Mouse (Mus musculus) hindbrain, embryonic 13.5 days (tissue): ENCODE measurements around the gene Asxl1. TPM values are rescaled to one million over a fixed set of nuclear protein-coding genes. Genes with fewer than 3 reads are reported as not detected.

Experiments used
- ATAC-seq: fragments of 200-750 bp; cut with Nextera tagmentation; 2 replicates; pipeline ENCODE4 v1.8.0; 2017; ENCODE audit warnings: moderate TSS enrichment; ENCODE audit not compliant: low FRiP score
- H3K27ac ChIP-seq: fragments of 300-500 bp; sonication (generic); 2 replicates; pipeline ENCODE4 v1.5.1; 2015; ENCODE audit warnings: inconsistent platforms, mild to moderate bottlenecking, moderate library complexity
- H3K27me3 ChIP-seq: fragments of 300-500 bp; sonication (generic); 2 replicates; pipeline ENCODE4 v1.6.1; 2015; ENCODE audit warnings: mild to moderate bottlenecking, inconsistent platforms
- H3K36me3 ChIP-seq: fragments of 300-500 bp; sonication (generic); 2 replicates; pipeline ENCODE4 v1.6.1; 2015; ENCODE audit warnings: mild to moderate bottlenecking, inconsistent platforms
- H3K4me1 ChIP-seq: fragments of 300-500 bp; sonication (generic); replicated peaks from 2 replicates; pipeline ENCODE4 v1.6.1; 2015; ENCODE audit warnings: inconsistent platforms
- H3K4me2 ChIP-seq: fragments of 300-500 bp; sonication (generic); 2 replicates; pipeline ENCODE4 v1.6.1; 2015; ENCODE audit warnings: inconsistent platforms, mild to moderate bottlenecking, moderate library complexity
- H3K4me3 ChIP-seq: fragments of 300-500 bp; sonication (generic); 2 replicates; pipeline ENCODE4 v1.5.1; 2015; ENCODE audit warnings: mild to moderate bottlenecking, inconsistent platforms
- H3K9ac ChIP-seq: fragments of 300-500 bp; sonication (generic); 2 replicates; pipeline ENCODE4 v1.6.1; 2015; ENCODE audit warnings: mild to moderate bottlenecking, inconsistent platforms
- H3K9me3 ChIP-seq: fragments of 300-500 bp; sonication (generic); 2 replicates; pipeline ENCODE4 v1.6.1; 2016; ENCODE audit warnings: inconsistent platforms
- WGBS: fragments of 180-500 bp; shearing (Covaris S2); methylation state at CpG from one replicate; pipeline ENCODE4 v1.1.7; 2015; 5-methylcytosine and 5-hydroxymethylcytosine counted together
- polyA plus RNA-seq: library from polyadenylated mRNA; unstranded; fragments of >200 nt; fragmentation: Nextera tagmentation; extraction: Ambion mirVana; gene quantifications from 2 replicates; pipeline ENCODE4 v1.2.1, GENCODE M21; 2015

Gene Asxl1
- polyA plus RNA-seq, 1 experiment from 2014 or later, result 10.2 TPM

DNA sequence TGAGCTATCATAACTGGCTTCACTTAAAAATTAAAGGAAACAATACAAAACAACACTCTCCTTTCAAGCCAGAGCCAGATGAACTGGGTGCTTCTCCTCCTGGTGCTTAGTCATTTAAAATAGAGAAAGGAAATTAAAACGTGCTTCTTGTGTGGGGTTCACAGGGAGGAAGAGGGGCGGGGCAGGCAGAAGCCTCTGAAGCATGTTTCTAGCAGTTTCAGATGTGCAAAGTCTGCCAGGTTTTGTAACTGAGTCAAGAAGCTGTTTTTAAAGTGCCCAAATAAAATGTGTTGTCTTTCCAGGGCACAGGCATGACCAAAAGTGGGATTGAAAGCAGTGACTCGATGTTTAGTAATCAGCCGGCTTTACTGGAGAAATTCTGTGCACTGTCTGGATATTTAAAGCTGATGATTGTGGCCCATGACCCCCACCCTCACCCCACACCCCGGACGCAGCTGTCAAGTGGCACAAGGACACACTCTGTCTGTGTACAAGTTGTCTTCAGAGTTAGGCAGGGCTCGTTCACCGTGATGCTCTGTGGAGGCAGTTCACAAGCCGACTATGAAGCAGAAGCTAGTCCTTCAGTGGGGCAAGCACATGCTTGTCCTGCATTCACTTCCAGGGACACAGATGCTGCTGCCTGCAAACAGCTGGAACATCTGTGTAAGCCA is 19.8 kb upstream of the Asxl1 start:
- H3K36me3 ChIP-seq, result peaks cover 89% of the 10 kb centered on the region
- no peaks in the 10 kb centered on the region for H3K4me1 ChIP-seq
- ATAC-seq, result no peak
- no peak overlapping the region for H3K9ac ChIP-seq
- H3K27me3 ChIP-seq, result no peaks in the 10 kb centered on the region
- no peaks in the 10 kb centered on the region for H3K9me3 ChIP-seq
- no peak overlapping the region for H3K4me2 ChIP-seq
- 88% methylated on average over 9 of the region's 9 CpGs for WGBS
- no peak overlapping the region for H3K4me3 ChIP-seq
- H3K27ac ChIP-seq, result no peak overlapping the region

GRCm38 (mm10) chr2:153332271-153332670 is 13.4 kb upstream of the Asxl1 start:
- Histone ChIP-seq H3K9ac (no peak overlapping the region), H3K36me3 (peaks cover 60% of the 10 kb centered on the region)
- 91% methylated on average over 5 of the region's 5 CpGs for WGBS

DNA sequence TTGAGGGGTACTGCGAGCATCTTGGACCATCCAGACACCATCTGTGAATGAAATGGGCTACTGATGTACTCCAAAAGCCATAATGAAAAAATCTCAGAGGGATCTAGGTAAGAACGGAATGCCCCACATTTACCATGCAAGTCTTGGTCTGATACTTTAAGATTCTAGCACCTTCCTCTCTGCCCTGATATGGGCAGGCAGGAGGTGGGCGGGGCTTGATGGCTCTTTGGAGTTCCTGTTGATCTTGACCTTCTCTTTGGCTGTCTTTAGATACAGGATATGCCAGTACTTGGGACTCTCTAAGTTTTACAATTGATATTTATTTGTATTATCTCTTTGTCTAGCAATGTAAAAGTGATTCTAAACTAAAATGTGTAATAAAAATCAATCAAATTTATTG is 12.6 kb upstream of the Asxl1 start:
- no peak overlapping the region for H3K27ac ChIP-seq
- peaks cover 55% of the 10 kb centered on the region for H3K36me3 ChIP-seq
- H3K4me3 ChIP-seq, result no peak overlapping the region
- no peak overlapping the region for H3K4me2 ChIP-seq
- H3K9me3 ChIP-seq, result no peaks in the 10 kb centered on the region
- 99% methylated on average over 3 of the region's 3 CpGs for WGBS
- no peaks in the 10 kb centered on the region for H3K4me1 ChIP-seq
- no peaks in the 10 kb centered on the region for H3K27me3 ChIP-seq
- no peak for ATAC-seq
- H3K9ac ChIP-seq, result no peak overlapping the region

More at GRCm38 (mm10) chr2:153332271-153332670, 13.4 kb upstream of the Asxl1 start:
- H3K27me3 ChIP-seq, result no peaks in the 10 kb centered on the region
- no peak overlapping the region for H3K27ac ChIP-seq
- no peaks in the 10 kb centered on the region for H3K4me1 ChIP-seq
- no peak for ATAC-seq
- no peaks in the 10 kb centered on the region for H3K9me3 ChIP-seq
- H3K4me3 ChIP-seq, result no peak overlapping the region
- H3K4me2 ChIP-seq, result no peak overlapping the region

- H3K4me1 ChIP-seq, result no peaks in the 10 kb centered on the region
- no peak overlapping the region for H3K4me2 ChIP-seq
- H3K36me3 ChIP-seq, result peaks cover 50% of the 10 kb centered on the region
- WGBS, result 82% methylated on average over 6 of the region's 6 CpGs
- H3K27me3 ChIP-seq, result no peaks in the 10 kb centered on the region
- ATAC-seq, result no peak
- no peaks in the 10 kb centered on the region for H3K9me3 ChIP-seq
- H3K9ac ChIP-seq, result no peak overlapping the region
- no peak overlapping the region for H3K27ac ChIP-seq
- H3K4me3 ChIP-seq, result no peak overlapping the region
Observed at GRCm38 (mm10) chr2:153333822-153334232, 11.8 kb upstream of the Asxl1 start.

DNA sequence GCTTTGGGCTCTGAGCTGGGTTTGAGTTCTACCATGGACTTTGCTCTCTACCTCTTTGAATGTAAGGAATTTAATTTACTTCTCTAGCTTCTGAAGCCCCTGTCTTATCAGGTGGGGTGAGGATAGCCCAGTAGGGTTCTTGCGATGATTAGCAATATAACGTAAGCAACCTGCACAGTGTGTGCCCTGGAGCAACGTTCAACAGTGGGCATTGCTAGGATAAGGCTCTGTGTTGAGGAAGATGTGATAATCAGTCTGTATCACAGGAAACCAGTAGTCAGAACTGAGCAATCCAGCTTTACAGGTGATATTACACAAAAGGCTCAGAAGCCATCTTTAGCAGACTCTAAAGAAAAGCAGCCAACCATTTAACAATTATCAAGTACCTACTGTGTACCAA is 11.3 kb upstream of the Asxl1 start:
- ATAC-seq, result no peak
- Histone ChIP-seq H3K27me3 (no peaks in the 10 kb centered on the region), H3K27ac (no peak overlapping the region), H3K9me3 (no peaks in the 10 kb centered on the region), H3K4me1 (no peaks in the 10 kb centered on the region), H3K36me3 (peaks cover 48% of the 10 kb centered on the region), H3K4me2 (no peak overlapping the region), H3K9ac (no peak overlapping the region), H3K4me3 (no peak overlapping the region)
- 83% methylated on average over 3 of the region's 3 CpGs for WGBS

- Histone ChIP-seq H3K36me3 (peaks cover 30% of the 10 kb centered on the region), H3K27ac (no peak overlapping the region), H3K4me2 (no peak overlapping the region), H3K4me1 (no peaks in the 10 kb centered on the region), H3K9ac (no peak overlapping the region), H3K4me3 (no peak overlapping the region), H3K27me3 (no peaks in the 10 kb centered on the region), H3K9me3 (no peaks in the 10 kb centered on the region)
- no peak for ATAC-seq
- 75% methylated on average over 2 of the region's 2 CpGs for WGBS
Observed at GRCm38 (mm10) chr2:153336117-153336516, 9.5 kb upstream of the Asxl1 start.

- 97% methylated on average over 9 of the region's 9 CpGs for WGBS
- H3K27ac ChIP-seq, result no peak overlapping the region
- no peak overlapping the region for H3K4me3 ChIP-seq
- no peaks in the 10 kb centered on the region for H3K27me3 ChIP-seq
- peaks cover 8% of the 10 kb centered on the region for H3K36me3 ChIP-seq
- ATAC-seq, result no peak
- H3K4me1 ChIP-seq, result no peaks in the 10 kb centered on the region
- no peak overlapping the region for H3K4me2 ChIP-seq
- no peak overlapping the region for H3K9ac ChIP-seq
- H3K9me3 ChIP-seq, result no peaks in the 10 kb centered on the region
Observed at GRCm38 (mm10) chr2:153338361-153339350, 7.0 kb upstream of the Asxl1 start.

- no peak overlapping the region for H3K4me2 ChIP-seq
- H3K9ac ChIP-seq, result no peak overlapping the region
- ATAC-seq, result no peak
- H3K27ac ChIP-seq, result no peak overlapping the region
- no peak overlapping the region for H3K4me3 ChIP-seq
- H3K36me3 ChIP-seq, result peaks cover 3% of the 10 kb centered on the region; the same call in 1 of the 2 replicates
- peaks cover 12% of the 10 kb centered on the region for H3K4me1 ChIP-seq
- 96% methylated on average over 6 of the region's 6 CpGs for WGBS
- no peaks in the 10 kb centered on the region for H3K27me3 ChIP-seq
- no peaks in the 10 kb centered on the region for H3K9me3 ChIP-seq
Observed at GRCm38 (mm10) chr2:153342166-153342565, 3.5 kb upstream of the Asxl1 start.

- H3K9ac ChIP-seq, result no peak overlapping the region
- H3K4me2 ChIP-seq, result no peak overlapping the region
- peaks cover 16% of the 10 kb centered on the region for H3K4me1 ChIP-seq
- WGBS, result 90% methylated on average over 3 of the region's 3 CpGs
- H3K27me3 ChIP-seq, result no peaks in the 10 kb centered on the region
- H3K36me3 ChIP-seq, result peaks cover 3% of the 10 kb centered on the region; the same call in 1 of the 2 replicates
- no peaks in the 10 kb centered on the region for H3K9me3 ChIP-seq
- H3K27ac ChIP-seq, result no peak overlapping the region
- no peak for ATAC-seq
- no peak overlapping the region for H3K4me3 ChIP-seq
Observed at GRCm38 (mm10) chr2:153342602-153343001, 3.0 kb upstream of the Asxl1 start.

DNA sequence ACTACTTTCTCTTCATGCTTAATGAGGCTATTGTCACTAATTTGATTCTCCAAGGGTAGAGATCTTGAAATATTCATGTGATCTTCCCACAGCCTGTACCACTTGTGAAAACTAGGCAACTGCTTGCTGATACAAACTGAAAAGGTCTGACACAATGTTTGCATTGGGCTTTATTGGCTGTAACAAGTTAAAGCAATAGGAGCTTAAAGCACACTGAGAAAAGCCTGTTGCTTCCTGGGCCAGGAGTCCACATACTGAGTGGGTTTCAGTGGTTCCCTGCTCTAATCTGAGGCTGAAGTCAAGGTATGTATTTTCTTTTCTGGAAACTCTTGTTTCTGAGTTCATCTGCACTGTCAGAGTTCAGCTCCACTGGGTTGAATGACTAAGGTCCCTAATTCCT is 2.4 kb upstream of the Asxl1 start:
- H3K4me3 ChIP-seq, result no peak overlapping the region
- H3K9ac ChIP-seq, result no peak overlapping the region
- H3K4me1 ChIP-seq, result peaks cover 22% of the 10 kb centered on the region
- no peak overlapping the region for H3K27ac ChIP-seq
- H3K9me3 ChIP-seq, result no peaks in the 10 kb centered on the region
- H3K4me2 ChIP-seq, result no peak overlapping the region
- H3K27me3 ChIP-seq, result no peaks in the 10 kb centered on the region
- H3K36me3 ChIP-seq, result peaks cover 3% of the 10 kb centered on the region; the same call in 1 of the 2 replicates
- ATAC-seq, result no peak

GRCm38 (mm10) chr2:153345071-153345453 is 567 bp upstream of the Asxl1 start:
- H3K4me2 ChIP-seq, result peak overlapping the region; percentile 65
- ATAC-seq, result no peak; the same call in 1 of the 2 replicates
- H3K27me3 ChIP-seq, result no peaks in the 10 kb centered on the region
- H3K27ac ChIP-seq, result peak overlapping the region; percentile 84
- H3K4me1 ChIP-seq, result peaks cover 36% of the 10 kb centered on the region
- H3K9ac ChIP-seq, result peak overlapping the region; percentile 80
- WGBS, result 7% methylated on average over 11 of the region's 11 CpGs
- H3K36me3 ChIP-seq, result no peaks in the 10 kb centered on the region
- peak overlapping the region; percentile 88 for H3K4me3 ChIP-seq
- H3K9me3 ChIP-seq, result no peaks in the 10 kb centered on the region
